Mouse (Mus musculus) adrenal gland, postnatal 25 days (tissue): ENCODE data around the gene Gm28230. TPM values are rescaled to one million over a fixed set of nuclear protein-coding genes. Genes with fewer than 3 reads are reported as not detected.

ENCODE experiments used
- DNase-seq: peaks from one replicate; pipeline ENCODE4 v3.0.0; 2021; ENCODE audit warnings: mixed read lengths
- long read RNA-seq: library from polyadenylated mRNA; stranded (forward); transcript quantifications from one replicate; pipeline ENCODE4 v2.0.0, GENCODE M21; 2021
- total RNA-seq: library from RNA; stranded (reverse); gene quantifications from 2 replicates; pipeline ENCODE4 v1.2.3, GENCODE M21; 2021

The Gm28230 gene
- total RNA-seq = 3.3 and 3.6 TPM in 2 replicates
- long read RNA-seq, partial matches to known transcripts = 0 of 1 reads
- long read RNA-seq, other reads (novel, unspliced or antisense) = 1 of 1 reads

GRCm38 (mm10) chr2:74726551-74726950 lies at the start of gene Gm28230:
Gene Gm28230, plus strand, starts transcription at chr2:74726728.
- peak; percentile 42 for DNase-seq

GRCm38 (mm10) chr2:74677106-74677505 lies 49.4 kb upstream of the Gm28230 start:
- DNase-seq = no peak

DNA sequence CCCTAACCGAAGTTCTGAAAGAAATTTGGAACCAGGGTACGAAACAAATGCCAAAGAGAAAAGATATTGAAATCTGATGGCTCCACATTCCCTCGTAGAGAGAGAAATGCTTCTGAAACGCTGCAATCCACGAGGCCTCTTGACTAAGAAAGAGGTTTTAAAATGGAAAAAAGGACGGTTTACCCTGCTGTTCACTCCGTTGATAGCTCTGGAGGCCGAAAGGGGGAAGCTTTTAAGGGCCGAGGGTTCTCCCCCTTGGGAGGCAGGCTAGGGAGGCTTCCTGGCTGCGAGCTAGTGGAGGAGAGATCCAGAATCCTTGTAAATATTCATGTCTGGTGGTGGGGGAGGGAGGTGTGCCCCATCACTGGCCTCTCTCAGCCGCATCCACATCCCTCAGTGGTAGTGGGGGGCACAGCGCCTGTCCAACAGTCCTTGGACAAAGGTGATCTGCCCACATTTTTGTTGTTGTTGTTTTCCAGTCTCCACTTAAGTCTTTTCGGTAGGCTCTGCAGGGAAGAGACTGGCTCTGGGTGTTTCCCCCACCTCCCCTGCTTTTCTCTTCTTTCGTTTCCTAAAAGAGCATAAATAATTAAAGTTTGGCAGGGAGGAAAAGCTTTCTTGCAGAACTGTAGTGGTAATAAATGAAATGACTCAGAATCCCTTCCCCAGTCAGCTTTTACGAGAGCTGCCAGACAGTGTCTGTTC lies 47.5 kb upstream of the Gm28230 start, which contains the start of gene Hoxd11:
TSS of gene Hoxd11 (plus strand) at position 667 of the 705 bp plus-strand sequence.
- no peak for DNase-seq

DNA sequence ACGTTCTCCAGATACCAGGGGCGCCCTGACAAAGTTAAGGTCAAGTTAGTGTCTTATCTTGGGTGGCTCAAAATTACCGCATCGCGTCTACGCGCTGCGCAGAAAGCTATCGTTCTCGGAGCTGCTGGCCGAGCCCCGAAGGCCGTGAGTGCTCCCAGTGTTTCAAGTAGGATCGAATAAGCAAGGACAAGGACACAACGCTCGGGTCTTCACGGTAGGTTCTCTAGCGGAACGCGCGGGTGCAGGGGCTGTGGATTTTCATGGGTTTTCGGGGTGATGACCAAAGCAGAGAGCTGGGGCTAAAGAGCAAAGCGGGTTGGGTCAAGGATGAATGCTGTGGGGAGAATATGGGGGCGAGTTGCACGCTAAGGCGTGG lies 46.9 kb upstream of the Gm28230 start:
- DNase-seq = no peak

DNA sequence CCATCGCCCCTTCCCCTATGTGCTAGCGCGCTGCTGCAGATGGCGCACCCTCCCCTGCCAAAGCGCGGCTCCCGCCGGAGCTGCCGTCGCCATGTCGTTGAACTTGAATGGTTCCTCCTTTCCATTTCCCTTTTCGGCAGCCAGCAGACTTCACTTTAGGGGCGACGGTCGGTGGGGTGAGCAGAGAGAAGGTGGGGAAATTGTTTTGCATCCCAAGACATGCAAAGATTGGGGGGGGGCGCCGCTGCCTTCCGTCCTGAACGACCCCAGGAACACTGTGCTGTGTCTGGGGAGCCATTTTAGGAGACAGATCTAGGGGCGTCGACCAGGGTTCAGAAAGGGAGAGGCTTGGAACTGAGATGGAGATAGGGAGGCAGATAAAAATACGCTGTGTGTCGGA lies 46.5 kb upstream of the Gm28230 start:
- no peak for DNase-seq

DNA sequence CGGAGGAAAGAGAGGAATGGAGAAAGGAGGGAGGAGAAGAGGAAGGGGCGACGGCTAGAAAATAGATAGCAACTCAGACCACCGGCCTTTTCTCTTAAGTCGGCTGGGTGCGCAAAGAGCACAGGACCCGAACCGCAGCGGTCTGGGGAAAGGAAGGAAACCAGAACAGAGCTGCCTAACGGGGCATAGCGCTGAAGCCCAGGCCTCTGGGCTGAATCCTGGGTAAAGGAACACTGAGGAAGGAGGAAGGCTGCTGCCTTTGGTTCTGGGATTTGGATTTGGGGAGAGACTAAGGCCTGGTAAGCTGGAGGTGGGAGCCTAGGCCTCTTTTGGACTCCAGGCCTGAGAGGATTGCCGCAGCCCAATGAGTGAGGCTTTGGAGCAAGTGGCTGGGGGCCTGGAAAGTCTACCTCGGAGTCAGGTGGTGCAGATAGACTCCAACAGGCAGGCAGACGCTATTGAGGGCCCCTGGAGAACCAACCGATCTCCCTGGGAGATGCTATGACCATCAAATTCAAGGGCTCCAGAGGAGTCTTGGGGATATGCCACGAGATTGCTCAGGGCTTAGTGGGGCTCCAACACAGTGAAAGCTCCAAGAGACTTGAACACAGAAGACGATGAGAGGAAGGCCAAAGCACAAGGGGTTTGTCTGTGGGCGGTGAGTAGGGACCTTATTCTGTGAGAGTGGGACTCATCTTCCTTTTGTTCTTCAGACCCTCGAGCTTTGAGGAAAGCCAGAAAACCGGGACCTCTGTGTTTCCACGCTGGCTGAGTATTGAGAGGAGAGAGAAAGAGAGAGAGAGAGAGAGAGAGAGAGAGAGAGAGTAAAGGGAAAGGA lies 45.7 kb upstream of the Gm28230 start:
- no peak for DNase-seq

DNA sequence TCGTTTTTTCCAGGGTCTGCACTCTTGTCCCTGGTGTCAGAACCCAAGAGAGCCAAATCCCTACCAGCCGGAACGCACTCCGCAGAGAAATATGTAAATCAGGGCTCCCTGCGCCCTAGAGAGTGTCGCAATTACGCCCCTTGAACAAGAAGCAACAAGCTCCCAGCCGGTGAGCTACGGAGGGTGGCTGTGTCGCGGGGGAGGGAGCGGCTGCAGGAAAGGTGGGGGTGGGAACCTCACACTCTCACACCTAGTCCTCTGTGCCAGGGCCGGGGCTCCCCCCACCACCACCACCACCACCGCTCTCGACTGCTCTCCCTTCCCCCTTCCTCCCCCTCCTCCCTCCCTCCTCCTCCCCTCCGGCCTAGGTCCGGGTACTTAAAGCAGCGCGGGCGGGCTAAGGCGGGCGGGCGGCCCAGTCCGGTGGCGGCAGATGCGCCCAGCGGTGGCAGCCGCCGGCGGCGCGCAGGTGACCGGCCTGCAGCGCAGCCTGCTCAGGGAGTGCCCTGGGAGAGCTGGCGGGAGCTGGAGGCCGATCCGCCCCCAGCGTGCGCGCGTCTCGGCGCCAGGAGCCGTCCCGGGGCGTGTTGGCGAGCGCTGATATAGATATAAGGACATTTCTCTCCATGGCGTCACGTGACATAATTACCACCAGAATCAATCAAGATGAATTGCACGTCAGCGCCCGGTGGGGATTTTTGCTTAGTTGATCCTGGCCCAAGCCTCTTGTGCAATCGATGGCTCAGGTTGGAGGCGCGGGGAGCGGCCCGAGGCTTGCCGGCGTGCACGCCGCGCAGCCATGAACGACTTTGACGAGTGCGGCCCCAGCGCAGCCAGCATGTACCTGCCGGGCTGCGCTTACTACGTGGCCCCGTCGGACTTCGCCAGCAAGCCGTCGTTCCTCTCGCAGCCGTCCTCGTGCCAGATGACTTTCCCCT lies 44.7 kb upstream of the Gm28230 start:
- DNase-seq = no peak

DNA sequence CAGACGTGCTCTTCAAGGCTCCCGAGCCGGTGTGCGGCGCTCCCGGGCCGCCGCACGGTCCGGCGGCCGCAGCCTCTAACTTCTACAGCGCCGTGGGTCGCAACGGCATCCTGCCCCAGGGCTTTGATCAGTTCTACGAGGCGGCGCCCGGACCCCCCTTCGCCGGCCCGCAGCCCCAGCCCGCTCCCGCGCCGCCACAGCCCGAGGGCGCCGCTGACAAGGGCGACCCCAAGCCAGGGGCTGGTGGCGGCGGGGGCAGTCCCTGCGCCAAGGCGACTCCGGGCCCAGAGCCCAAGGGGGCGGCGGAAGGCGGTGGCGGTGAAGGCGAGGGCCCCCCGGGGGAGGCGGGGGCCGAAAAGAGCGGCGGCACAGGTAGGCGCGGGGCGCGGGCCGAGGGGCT lies 43.7 kb upstream of the Gm28230 start:
- no peak for DNase-seq

- DNase-seq = no peak
Observed at GRCm38 (mm10) chr2:74683471-74683951, 43.0 kb upstream of the Gm28230 start.

DNA sequence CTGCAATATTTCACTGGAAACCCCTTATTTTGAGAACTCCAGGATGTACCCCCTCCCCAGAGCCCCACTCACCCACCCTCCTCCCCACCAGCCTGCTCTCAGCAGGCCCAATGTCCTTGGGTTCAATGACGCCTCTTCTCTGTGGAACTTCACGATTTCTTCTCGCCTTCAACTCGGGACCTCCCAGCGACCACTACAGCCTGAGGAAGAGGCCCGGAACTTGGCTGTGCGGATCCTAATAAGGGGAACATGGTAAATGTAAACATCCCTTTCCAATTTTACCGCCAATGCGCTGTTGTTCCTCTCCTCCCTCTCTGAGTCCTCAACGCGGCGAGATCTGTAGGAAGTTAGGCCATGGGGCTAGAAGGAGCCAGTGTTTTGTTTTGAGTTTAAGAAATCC lies 42.4 kb upstream of the Gm28230 start:
- no peak for DNase-seq

DNA sequence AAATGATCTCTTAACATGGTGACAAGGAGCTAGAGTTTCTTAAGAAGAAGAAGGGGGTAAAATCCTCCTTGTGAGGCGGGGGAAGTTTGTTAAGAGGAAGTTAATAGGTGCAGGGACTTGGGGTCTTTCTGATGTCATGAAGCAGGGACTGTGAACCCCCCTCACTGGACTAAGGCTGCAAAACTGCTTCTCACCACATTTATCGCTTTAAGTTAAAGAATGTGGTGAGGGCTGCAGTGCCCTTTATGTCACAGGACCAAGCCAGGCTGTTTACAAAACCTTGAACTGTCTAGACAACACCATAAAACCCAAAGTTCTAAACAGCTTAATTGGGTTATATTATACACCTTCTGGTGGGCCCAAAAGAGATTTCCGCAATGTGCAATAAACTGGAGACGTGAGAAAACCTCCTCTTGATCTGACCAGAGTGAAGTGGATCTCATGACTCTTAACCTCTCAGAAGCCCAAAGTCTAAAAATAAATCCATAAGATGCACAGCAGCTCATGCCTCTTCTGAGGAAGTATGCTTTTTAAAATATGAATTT lies 41.4 kb upstream of the Gm28230 start:
- DNase-seq = no peak

GRCm38 (mm10) chr2:74686301-74686987 lies 40.1 kb upstream of the Gm28230 start:
- peak; percentile 69 for DNase-seq

- DNase-seq = no peak
Observed at GRCm38 (mm10) chr2:74686988-74687697, 39.4 kb upstream of the Gm28230 start.

DNA sequence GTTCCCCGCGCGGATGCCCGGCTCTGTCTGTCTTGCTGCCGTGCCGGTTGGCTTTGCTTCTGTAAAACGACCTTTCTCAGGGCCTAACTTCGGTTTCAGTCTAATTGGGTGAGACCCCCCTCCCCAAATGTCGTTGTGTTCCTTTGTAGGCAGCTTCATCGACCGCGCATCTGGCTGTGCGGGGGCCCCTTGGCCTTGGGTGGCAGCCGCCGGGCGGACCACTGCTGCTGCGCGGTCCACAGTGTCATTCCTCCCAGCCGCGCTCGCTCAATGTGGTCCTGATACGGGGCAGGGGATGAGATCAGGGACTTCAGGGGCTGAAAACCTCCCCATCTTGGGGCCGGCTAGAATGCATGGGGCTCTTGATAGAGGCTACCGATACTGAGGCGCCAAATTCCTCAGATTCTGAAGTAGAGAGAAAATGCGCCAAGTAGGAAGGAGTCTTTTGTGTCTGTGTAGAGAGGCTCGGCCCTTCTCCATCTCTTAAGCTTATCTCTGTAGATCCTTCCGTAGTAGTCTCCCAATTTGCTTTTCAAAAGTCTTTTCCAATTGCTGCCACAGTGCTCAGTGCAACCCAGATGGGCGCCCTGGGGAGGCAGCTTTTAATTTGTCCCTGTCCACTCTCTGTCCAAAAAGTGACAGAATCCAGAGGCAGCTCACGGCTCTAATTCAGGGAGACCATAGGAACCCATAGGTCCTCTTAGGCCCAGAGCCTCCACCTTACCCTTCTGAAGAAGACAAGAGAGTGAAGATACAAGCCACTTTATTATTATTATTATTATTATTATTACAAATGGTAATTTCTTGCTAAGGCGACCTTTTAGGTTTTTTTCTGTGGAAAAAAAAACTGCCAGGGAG lies 38.6 kb upstream of the Gm28230 start:
- DNase-seq = no peak

GRCm38 (mm10) chr2:74688795-74689573 lies 37.5 kb upstream of the Gm28230 start:
- DNase-seq = no peak

- DNase-seq = no peak
Observed at GRCm38 (mm10) chr2:74689574-74690337, 36.8 kb upstream of the Gm28230 start.

GRCm38 (mm10) chr2:74690338-74690716 lies 36.2 kb upstream of the Gm28230 start:
- DNase-seq = no peak
